Mouse (Mus musculus) induced T-regulatory cell, adult 2 months (primary cell): ENCODE measurements around the gene Cand1.

Experiments
- DNase-seq: peaks from one replicate; pipeline ENCODE4 v3.0.0-alpha.2; 2012; ENCODE audit warnings: low read depth

Cand1 gene

GRCm38 (mm10) chr10:119239969-119240721, at the start of gene Cand1:
TSS of gene Cand1 (minus strand) at chr10:119240055.
- DNase-seq: peak; percentile 99

- no peak for DNase-seq
These were observed 39.0 kb upstream of the Cand1 start for GRCm38 (mm10) chr10:119278871-119279270.

GRCm38 (mm10) chr10:119274333-119274732, 34.5 kb upstream of the Cand1 start:
- DNase-seq: no peak

GRCm38 (mm10) chr10:119272536-119272935, 32.7 kb upstream of the Cand1 start:
- no peak for DNase-seq

- no peak for DNase-seq
These were observed 32.1 kb upstream of the Cand1 start for GRCm38 (mm10) chr10:119272005-119272404.

- no peak for DNase-seq
These were observed 31.2 kb upstream of the Cand1 start for GRCm38 (mm10) chr10:119271101-119271500.

GRCm38 (mm10) chr10:119270384-119270985, 30.6 kb upstream of the Cand1 start:
- no peak for DNase-seq

- no peak for DNase-seq
These were observed 24.9 kb upstream of the Cand1 start for GRCm38 (mm10) chr10:119264761-119265160.

- no peak for DNase-seq
These were observed 23.0 kb upstream of the Cand1 start for GRCm38 (mm10) chr10:119262821-119263220.

- DNase-seq: no peak
These were observed 18.0 kb upstream of the Cand1 start for GRCm38 (mm10) chr10:119257876-119258275.

- no peak for DNase-seq
These were observed 4.3 kb upstream of the Cand1 start for GRCm38 (mm10) chr10:119244146-119244545.

GRCm38 (mm10) chr10:119240722-119241089, 851 bp upstream of the Cand1 start:
- no peak for DNase-seq

GRCm38 (mm10) chr10:119239633-119239968, 254 bp downstream of the Cand1 start:
- DNase-seq: no peak

- DNase-seq: peak; percentile 62
These were observed 747 bp downstream of the Cand1 start for GRCm38 (mm10) chr10:119238985-119239631.

- DNase-seq: no peak
These were observed 8.3 kb downstream of the Cand1 start for GRCm38 (mm10) chr10:119231526-119231925.

GRCm38 (mm10) chr10:119230703-119231102, 9.2 kb downstream of the Cand1 start:
- no peak for DNase-seq

- no peak for DNase-seq
These were observed 9.7 kb downstream of the Cand1 start for GRCm38 (mm10) chr10:119230074-119230669.

- no peak for DNase-seq
These were observed 16.2 kb downstream of the Cand1 start for GRCm38 (mm10) chr10:119223686-119224085.

GRCm38 (mm10) chr10:119221631-119222030, 18.2 kb downstream of the Cand1 start:
- DNase-seq: no peak

- no peak for DNase-seq
These were observed 20.4 kb downstream of the Cand1 start for GRCm38 (mm10) chr10:119219415-119219814.

- DNase-seq: peak; percentile 55
These were observed 21.4 kb downstream of the Cand1 start for GRCm38 (mm10) chr10:119218274-119219080.

- no peak for DNase-seq
These were observed 27.4 kb downstream of the Cand1 start for GRCm38 (mm10) chr10:119212443-119212842.
